Mouse (Mus musculus) macrophage (primary cell): ENCODE measurements at regions not wholly inside any gene's neighbourhood (a gene's known extent, or its start where the extent isn't known, plus 50 kb on each side); places are given as distances from the start of the nearest gene placed in this dataset.

Source experiments
- H3K27ac ChIP-seq: fragments of 350-480 bp; formaldehyde crosslinking; 2 replicates; pipeline ENCODE4 v1.9.0; 2021
- H3K36me3 ChIP-seq: fragments of 350-480 bp; formaldehyde crosslinking; 2 replicates; pipeline ENCODE4 v1.9.0; 2021; ENCODE audit errors: inconsistent target
- H3K4me3 ChIP-seq: fragments of 350-480 bp; formaldehyde crosslinking; 2 replicates; pipeline ENCODE4 v1.9.0; 2021; ENCODE audit errors: inconsistent target
- H3K79me2 ChIP-seq: fragments of 350-480 bp; formaldehyde crosslinking; 2 replicates; pipeline ENCODE4 v1.9.0; 2021; ENCODE audit errors: inconsistent target
- WGBS: methylation state at CpG from one replicate; pipeline ENCODE4 v1.1.7; 2026; ENCODE audit warnings: inconsistent platforms; ENCODE audit not compliant: missing documents; 5-methylcytosine and 5-hydroxymethylcytosine counted together

- no peaks in the 10 kb centered on the region for H3K79me2 ChIP-seq
- H3K27ac ChIP-seq = no peak overlapping the region
- WGBS = 96% methylated on average over 3 of the region's 3 CpGs
- no peaks in the 10 kb centered on the region for H3K36me3 ChIP-seq
- H3K4me3 ChIP-seq = no peak overlapping the region
Observed at GRCm38 (mm10) chr17:9981273-9981672, 311.8 kb upstream of the Pabpc6 start.

GRCm38 (mm10) chr17:9976866-9977421 is 307.4 kb upstream of the Pabpc6 start:
- H3K36me3 ChIP-seq = no peaks in the 10 kb centered on the region
- 86% methylated on average over 4 of the region's 4 CpGs for WGBS
- H3K27ac ChIP-seq = no peak overlapping the region
- H3K79me2 ChIP-seq = no peaks in the 10 kb centered on the region
- no peak overlapping the region for H3K4me3 ChIP-seq

- Histone ChIP-seq H3K79me2 (no peaks in the 10 kb centered on the region), H3K4me3 (no peak overlapping the region), H3K36me3 (no peaks in the 10 kb centered on the region), H3K27ac (no peak overlapping the region)
- WGBS = 82% methylated on average over 14 of the region's 14 CpGs
Observed at GRCm38 (mm10) chr17:9975995-9976394, 306.5 kb upstream of the Pabpc6 start.

- H3K79me2 ChIP-seq = no peaks in the 10 kb centered on the region
- 86% methylated on average over 1 of the region's 1 CpGs for WGBS
- H3K36me3 ChIP-seq = no peaks in the 10 kb centered on the region
- H3K4me3 ChIP-seq = no peak overlapping the region
- no peak overlapping the region for H3K27ac ChIP-seq
Observed at GRCm38 (mm10) chr17:9975153-9975552, 305.6 kb upstream of the Pabpc6 start.

GRCm38 (mm10) chr17:9967988-9968387 is 298.5 kb upstream of the Pabpc6 start:
- H3K36me3 ChIP-seq = no peaks in the 10 kb centered on the region
- WGBS = 28% methylated on average over 7 of the region's 7 CpGs
- H3K27ac ChIP-seq = no peak overlapping the region
- no peak overlapping the region for H3K4me3 ChIP-seq
- H3K79me2 ChIP-seq = no peaks in the 10 kb centered on the region

GRCm38 (mm10) chr17:9962893-9963436 is 293.4 kb upstream of the Pabpc6 start:
- Histone ChIP-seq H3K79me2 (no peaks in the 10 kb centered on the region), H3K36me3 (no peaks in the 10 kb centered on the region), H3K4me3 (no peak overlapping the region), H3K27ac (no peak overlapping the region)
- 43% methylated on average over 10 of the region's 10 CpGs for WGBS

- Histone ChIP-seq H3K27ac (no peak overlapping the region), H3K79me2 (no peaks in the 10 kb centered on the region), H3K36me3 (no peaks in the 10 kb centered on the region), H3K4me3 (no peak overlapping the region)
- 78% methylated on average over 3 of the region's 3 CpGs for WGBS
Observed at GRCm38 (mm10) chr17:9948985-9949667, 279.6 kb upstream of the Pabpc6 start.

- WGBS = 90% methylated on average over 7 of the region's 7 CpGs
- Histone ChIP-seq H3K4me3 (no peak overlapping the region), H3K36me3 (no peaks in the 10 kb centered on the region), H3K27ac (no peak overlapping the region), H3K79me2 (no peaks in the 10 kb centered on the region)
Observed at GRCm38 (mm10) chr17:9947609-9948008, 278.1 kb upstream of the Pabpc6 start.

- Histone ChIP-seq H3K4me3 (no peak overlapping the region), H3K36me3 (no peaks in the 10 kb centered on the region), H3K79me2 (no peaks in the 10 kb centered on the region), H3K27ac (no peak overlapping the region)
- WGBS = 86% methylated on average over 8 of the region's 8 CpGs
Observed at GRCm38 (mm10) chr17:9944513-9944912, 275.0 kb upstream of the Pabpc6 start.

GRCm38 (mm10) chr17:9942171-9942570 is 272.7 kb upstream of the Pabpc6 start:
- Histone ChIP-seq H3K79me2 (no peaks in the 10 kb centered on the region), H3K36me3 (no peaks in the 10 kb centered on the region), H3K4me3 (no peak overlapping the region), H3K27ac (no peak overlapping the region)
- 76% methylated on average over 4 of the region's 4 CpGs for WGBS

GRCm38 (mm10) chr17:9939576-9939975 is 270.1 kb upstream of the Pabpc6 start:
- Histone ChIP-seq H3K4me3 (no peak overlapping the region), H3K36me3 (no peaks in the 10 kb centered on the region), H3K27ac (no peak overlapping the region), H3K79me2 (no peaks in the 10 kb centered on the region)
- 94% methylated on average over 6 of the region's 6 CpGs for WGBS

GRCm38 (mm10) chr17:9938426-9938825 is 268.9 kb upstream of the Pabpc6 start:
- 92% methylated on average over 10 of the region's 10 CpGs for WGBS
- Histone ChIP-seq H3K27ac (no peak overlapping the region), H3K79me2 (no peaks in the 10 kb centered on the region), H3K4me3 (no peak overlapping the region), H3K36me3 (no peaks in the 10 kb centered on the region)

- WGBS = 95% methylated on average over 5 of the region's 5 CpGs
- H3K27ac ChIP-seq = no peak overlapping the region
- no peaks in the 10 kb centered on the region for H3K79me2 ChIP-seq
- no peaks in the 10 kb centered on the region for H3K36me3 ChIP-seq
- H3K4me3 ChIP-seq = no peak overlapping the region
Observed at GRCm38 (mm10) chr17:9937211-9937610, 267.7 kb upstream of the Pabpc6 start.

GRCm38 (mm10) chr17:9932186-9932585 is 262.7 kb upstream of the Pabpc6 start:
- Histone ChIP-seq H3K36me3 (no peaks in the 10 kb centered on the region), H3K79me2 (no peaks in the 10 kb centered on the region), H3K4me3 (no peak overlapping the region), H3K27ac (no peak overlapping the region)
- 87% methylated on average over 8 of the region's 8 CpGs for WGBS

GRCm38 (mm10) chr17:9931526-9931925 is 262.0 kb upstream of the Pabpc6 start:
- Histone ChIP-seq H3K4me3 (no peak overlapping the region), H3K79me2 (no peaks in the 10 kb centered on the region), H3K27ac (no peak overlapping the region), H3K36me3 (no peaks in the 10 kb centered on the region)
- WGBS = 93% methylated on average over 6 of the region's 6 CpGs
